Mouse (Mus musculus): Measurements from ENCODE around the gene Abi3bp. TPM values are rescaled to one million over a fixed set of nuclear protein-coding genes. Genes with fewer than 3 reads are reported as not detected.
A peak's percentile ranks its signal among the peaks of the same experiment; 100 is the strongest.

Gene Abi3bp
- polyA plus RNA-seq (2016; fragmentation: Nextera tagmentation; extraction: Ambion mirVana) = 0.52 and 0.80 TPM in 2 replicates

DNA sequence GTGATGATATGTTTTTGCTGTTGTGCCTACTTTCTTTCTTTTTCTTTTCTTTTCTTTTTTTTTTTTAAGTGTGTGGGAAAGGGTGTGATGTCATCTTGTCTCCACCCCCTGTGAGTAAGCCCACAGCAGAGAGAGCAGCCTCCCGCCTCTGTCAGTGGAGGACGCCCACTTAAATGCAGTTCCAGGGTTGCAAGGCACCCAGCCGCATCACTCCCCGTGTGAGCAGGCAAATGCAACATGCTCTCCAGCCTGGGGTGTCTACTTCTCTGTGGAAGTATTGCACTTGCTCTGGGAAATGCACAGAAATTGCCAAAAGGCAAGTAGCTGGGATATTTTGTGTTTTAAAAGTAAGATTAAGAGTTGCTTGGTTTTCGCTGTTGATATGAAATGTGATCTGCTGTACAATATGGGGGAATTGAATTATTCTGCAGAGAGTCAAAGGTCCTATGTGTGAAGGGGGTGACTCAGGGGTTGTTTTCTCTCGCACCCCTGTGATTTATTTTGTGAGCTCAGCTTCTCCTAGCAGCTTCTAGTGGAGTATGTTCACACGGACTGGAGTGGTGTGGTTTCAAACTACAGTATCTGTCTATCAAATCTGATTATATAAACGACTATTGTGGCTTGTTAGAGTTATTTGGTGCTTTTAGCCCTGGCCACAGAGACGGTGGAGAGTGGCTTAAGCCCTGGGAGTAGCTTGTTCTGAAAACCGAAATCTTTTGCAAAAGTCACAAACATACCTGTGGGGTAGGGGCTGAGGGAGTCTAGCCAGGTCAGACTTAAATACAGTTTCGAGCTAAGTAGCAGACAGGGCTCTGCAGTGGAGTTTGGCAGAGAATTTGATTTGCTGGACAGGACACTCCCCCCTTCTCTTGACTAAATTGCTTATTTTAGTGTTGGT is at the start of gene Abi3bp:
Gene Abi3bp (plus strand): TSS at position 202 of the 898 bp plus-strand sequence.
- H3K9ac ChIP-seq (replicated peaks) = no peak within 1 kb of the TSS
- WGBS = 70% methylated on average over 11 of the region's 11 CpGs
- no peaks in the 10 kb centered on the region for H3K4me1 ChIP-seq
- no peak within 1 kb of the TSS for H3K4me2 ChIP-seq (replicated peaks)
- H3K9me3 ChIP-seq = no peaks in the 10 kb centered on the region
- H3K36me3 ChIP-seq = no peaks in the 10 kb centered on the region
- H3K4me3 ChIP-seq = no peak within 1 kb of the TSS
- no peak for ATAC-seq (ENCODE audit: low FRiP score, low read depth)
- H3K27ac ChIP-seq (replicated peaks) = no peak within 1 kb of the TSS
- H3K27me3 ChIP-seq = no peaks in the 10 kb centered on the region

DNA sequence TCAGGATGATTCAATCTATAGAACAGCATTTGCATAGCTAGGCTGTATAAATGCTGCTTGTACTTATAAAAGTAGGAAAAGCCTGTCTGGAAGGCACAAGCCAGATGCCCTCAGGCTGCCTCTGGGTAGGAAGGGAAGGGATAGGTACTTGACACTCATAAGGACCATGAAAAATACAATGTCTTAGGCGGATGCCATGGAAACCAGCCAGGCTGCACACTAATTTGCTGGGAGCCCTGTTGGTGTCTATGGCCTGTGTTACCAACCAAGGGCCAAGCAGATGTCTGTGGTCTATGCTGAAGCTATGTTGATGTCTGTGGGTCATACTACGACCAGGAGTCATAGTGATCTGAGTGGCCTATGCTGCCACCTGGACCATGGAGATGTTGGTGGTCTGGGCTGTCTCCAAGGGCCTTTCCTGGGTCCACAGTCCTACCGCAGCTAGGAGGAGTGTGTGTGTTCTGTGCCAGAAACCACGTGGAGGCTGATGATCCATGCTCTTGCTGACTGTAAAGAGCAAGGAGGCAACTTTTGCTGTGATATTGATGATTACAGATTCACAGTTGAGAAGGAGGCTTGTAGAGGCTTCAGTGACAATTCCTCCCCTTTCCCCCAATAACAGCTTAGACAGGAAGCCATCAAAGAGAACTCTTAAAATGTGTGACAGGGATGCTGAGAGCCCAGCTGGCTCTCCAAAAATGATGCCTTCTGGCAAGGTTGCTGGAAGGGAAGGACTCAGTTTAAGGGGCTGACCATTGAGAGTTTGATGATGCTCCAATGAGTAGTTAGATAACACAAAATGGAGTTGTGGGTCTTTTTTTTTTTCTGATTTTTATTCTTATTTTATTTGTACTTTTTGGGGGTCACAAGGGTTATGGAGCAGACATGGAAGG is 42.1 kb upstream of the Abi3bp start:
- no peak overlapping the region for H3K4me3 ChIP-seq
- H3K36me3 ChIP-seq = no peaks in the 10 kb centered on the region
- WGBS = 78% methylated on average over 4 of the region's 4 CpGs
- no peaks in the 10 kb centered on the region for H3K9me3 ChIP-seq
- H3K4me2 ChIP-seq (replicated peaks) = no peak overlapping the region
- no peaks in the 10 kb centered on the region for H3K27me3 ChIP-seq
- H3K9ac ChIP-seq (replicated peaks) = no peak overlapping the region
- no peaks in the 10 kb centered on the region for H3K4me1 ChIP-seq
- ATAC-seq (ENCODE audit: low FRiP score, low read depth) = peak; percentile 27; the same call in 1 of the 2 replicates
- H3K27ac ChIP-seq (replicated peaks) = no peak overlapping the region

DNA sequence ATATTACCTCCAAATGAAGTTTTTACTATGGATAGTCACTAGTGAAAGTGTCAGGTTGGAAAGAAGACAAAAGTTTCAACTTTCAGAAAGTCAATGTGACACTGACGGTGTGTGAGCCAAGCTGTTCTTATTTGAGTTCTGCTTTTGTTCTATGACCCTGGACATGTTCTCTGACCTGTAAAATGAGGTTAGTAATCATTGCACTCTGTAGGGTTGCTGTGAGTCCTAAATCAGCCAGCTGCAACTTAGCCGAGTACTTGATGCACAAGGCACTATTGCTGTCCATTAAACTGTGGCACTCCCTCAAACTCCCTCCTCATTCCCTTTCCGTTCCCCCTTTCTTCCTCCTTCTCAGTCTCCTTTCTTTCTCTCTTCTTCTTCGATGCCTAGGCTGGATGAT is 37.4 kb upstream of the Abi3bp start:
- 68% methylated on average over 4 of the region's 4 CpGs for WGBS
- Histone ChIP-seq H3K4me1 (no peaks in the 10 kb centered on the region), H3K4me3 (no peak overlapping the region), H3K27ac (replicated peaks) (no peak overlapping the region), H3K9ac (replicated peaks) (no peak overlapping the region), H3K27me3 (no peaks in the 10 kb centered on the region), H3K36me3 (no peaks in the 10 kb centered on the region), H3K9me3 (no peaks in the 10 kb centered on the region), H3K4me2 (replicated peaks) (no peak overlapping the region)
- ATAC-seq (ENCODE audit: low FRiP score, low read depth) = no peak

DNA sequence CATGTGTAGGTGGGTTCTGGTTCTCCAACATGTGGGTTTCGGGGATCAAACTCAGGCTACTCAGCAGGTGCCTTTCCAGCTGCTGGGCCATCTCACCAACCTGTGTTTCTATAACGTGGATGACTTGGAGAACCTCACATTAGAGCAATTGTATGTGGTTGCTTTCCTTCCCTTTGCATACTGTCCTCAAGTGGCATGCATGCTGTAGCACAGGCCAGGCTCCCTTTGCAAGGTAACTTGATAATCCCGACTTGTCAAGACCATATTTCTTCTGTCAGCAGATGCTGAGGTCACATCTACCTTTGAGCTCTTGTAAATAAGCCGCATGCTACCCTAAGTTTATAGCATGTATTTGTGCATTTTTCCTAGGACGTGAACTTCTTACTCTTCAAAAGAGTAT is 36.6 kb upstream of the Abi3bp start:
- H3K27ac ChIP-seq (replicated peaks) = no peak overlapping the region
- no peaks in the 10 kb centered on the region for H3K4me1 ChIP-seq
- no peaks in the 10 kb centered on the region for H3K9me3 ChIP-seq
- no peaks in the 10 kb centered on the region for H3K36me3 ChIP-seq
- no peak overlapping the region for H3K4me2 ChIP-seq (replicated peaks)
- H3K9ac ChIP-seq (replicated peaks) = no peak overlapping the region
- no peaks in the 10 kb centered on the region for H3K27me3 ChIP-seq
- H3K4me3 ChIP-seq = no peak overlapping the region
- 90% methylated on average over 5 of the region's 5 CpGs for WGBS
- ATAC-seq (ENCODE audit: low FRiP score, low read depth) = no peak

DNA sequence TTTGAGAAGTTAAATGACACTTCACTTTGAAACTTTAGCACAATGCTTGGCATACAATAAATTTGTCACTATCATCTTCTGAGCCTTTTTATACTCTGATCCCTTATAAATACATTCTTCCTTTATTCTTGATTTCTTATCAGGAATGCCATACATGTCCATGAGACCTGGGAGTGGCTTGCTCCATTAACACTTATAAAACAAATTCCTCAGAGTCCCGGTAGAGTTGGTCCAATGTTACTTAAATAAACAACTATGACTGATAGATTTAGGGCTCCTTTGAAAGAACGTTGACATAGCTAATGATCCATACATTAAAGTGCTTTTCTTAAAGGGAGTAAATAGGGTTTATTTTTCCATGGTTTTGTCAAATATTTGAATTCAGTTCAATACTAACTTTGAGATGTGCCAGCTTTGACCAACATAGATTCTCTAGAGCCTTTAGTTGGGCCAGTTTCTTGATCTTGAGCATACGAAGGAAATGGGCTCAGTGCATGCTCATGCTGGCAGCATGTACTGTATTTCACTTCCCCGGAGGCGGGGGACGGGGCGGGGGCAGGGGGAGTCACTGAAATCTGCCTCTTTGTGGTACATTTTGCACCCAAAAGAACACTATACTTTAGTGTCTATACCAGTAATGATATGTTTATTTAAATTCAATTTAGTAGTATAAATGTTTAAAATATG is 35.9 kb upstream of the Abi3bp start:
- Histone ChIP-seq H3K27ac (replicated peaks) (no peak overlapping the region), H3K4me2 (replicated peaks) (no peak overlapping the region), H3K27me3 (no peaks in the 10 kb centered on the region), H3K4me3 (no peak overlapping the region), H3K4me1 (no peaks in the 10 kb centered on the region), H3K36me3 (no peaks in the 10 kb centered on the region), H3K9me3 (no peaks in the 10 kb centered on the region), H3K9ac (replicated peaks) (no peak overlapping the region)
- ATAC-seq (ENCODE audit: low FRiP score, low read depth) = no peak
- 87% methylated on average over 7 of the region's 7 CpGs for WGBS

DNA sequence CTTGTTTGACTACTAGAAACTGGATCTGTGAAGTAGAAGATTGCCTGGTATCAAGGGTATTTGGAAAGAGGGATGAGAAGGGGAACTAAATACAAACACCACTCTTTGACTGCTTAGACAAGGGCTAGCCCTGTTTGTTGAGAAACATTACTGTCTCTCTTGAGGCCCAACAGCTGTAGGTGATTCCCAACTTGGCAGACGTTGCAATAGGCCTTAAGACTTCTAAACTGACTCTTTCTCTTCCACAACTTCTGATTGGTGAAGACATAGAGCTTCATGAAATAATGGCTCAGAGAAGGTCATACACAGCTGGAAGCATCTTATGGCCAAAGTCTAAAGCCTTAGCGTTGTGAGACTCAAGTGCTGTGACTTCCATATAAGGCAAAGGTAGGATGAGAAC is 26.2 kb upstream of the Abi3bp start:
- no peaks in the 10 kb centered on the region for H3K27me3 ChIP-seq
- 0 out of 2 replicates have a peak, but pooled peaks cover 2% of the 10 kb centered on the region for H3K9me3 ChIP-seq
- ATAC-seq (ENCODE audit: low FRiP score, low read depth) = no peak
- no peak overlapping the region for H3K4me3 ChIP-seq
- no peak overlapping the region for H3K27ac ChIP-seq (replicated peaks)
- 83% methylated on average over 2 of the region's 2 CpGs for whole genome bisulfite sequencing
- H3K9ac ChIP-seq (replicated peaks) = no peak overlapping the region
- no peak overlapping the region for H3K4me2 ChIP-seq (replicated peaks)
- H3K4me1 ChIP-seq = no peaks in the 10 kb centered on the region
- no peaks in the 10 kb centered on the region for H3K36me3 ChIP-seq

DNA sequence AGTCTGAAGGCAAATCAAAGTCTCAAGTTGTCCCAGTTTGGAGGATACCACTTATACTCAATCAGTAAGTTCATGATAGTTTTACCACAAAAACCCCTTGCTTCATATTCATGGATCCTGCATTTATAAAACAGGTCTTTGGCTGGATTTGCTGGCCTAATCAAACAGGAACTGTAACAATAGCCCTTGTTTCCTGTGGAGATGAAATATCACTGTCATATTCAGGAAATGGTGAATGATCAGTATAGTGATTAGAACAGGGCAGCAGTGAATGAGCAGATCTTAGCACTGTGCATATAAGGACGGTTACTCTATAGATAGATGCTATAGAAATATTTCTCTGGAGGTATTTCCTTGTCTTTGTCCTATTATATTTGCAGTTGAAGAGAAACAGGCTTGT is 25.8 kb upstream of the Abi3bp start:
- 0 out of 2 replicates have a peak, but pooled peaks cover 2% of the 10 kb centered on the region for H3K9me3 ChIP-seq
- no peaks in the 10 kb centered on the region for H3K36me3 ChIP-seq
- H3K4me3 ChIP-seq = no peak overlapping the region
- H3K27ac ChIP-seq (replicated peaks) = no peak overlapping the region
- H3K4me2 ChIP-seq (replicated peaks) = no peak overlapping the region
- no peaks in the 10 kb centered on the region for H3K27me3 ChIP-seq
- H3K9ac ChIP-seq (replicated peaks) = no peak overlapping the region
- WGBS = 90% methylated on average over 1 of the region's 1 CpGs
- no peak for ATAC-seq (ENCODE audit: low FRiP score, low read depth)
- H3K4me1 ChIP-seq = no peaks in the 10 kb centered on the region

DNA sequence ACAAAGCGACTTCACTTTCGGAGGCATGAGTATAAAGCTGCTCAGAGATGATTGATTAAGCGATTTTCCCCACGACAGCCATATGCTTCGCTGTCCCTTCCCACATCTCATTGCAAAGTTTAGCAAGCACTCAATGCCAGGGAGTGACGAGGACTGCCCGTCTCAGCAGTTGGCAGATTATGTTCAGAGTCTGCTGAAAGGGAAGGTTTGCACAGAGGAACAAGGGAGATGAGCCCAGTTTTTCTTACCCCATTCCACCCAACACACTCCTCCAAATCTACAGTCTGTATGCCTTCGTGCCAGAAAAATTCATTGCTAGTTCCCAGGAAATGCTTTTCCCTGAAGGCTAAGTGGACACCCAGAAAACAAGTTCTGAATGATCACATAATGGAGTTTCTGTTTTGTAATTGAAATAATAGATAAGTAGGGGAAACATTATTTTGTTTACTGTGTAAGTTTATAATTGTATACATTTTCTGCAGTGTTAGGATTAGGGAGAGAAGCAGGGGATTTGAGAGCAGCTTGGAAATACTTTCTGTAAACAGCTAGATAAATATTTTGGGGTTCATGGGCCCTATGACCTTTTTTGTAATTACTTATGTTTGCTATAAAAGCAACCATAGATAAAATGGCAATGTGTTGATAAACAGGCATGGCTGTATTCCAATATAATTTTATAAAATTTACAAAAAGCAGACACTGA is 19.5 kb upstream of the Abi3bp start:
- Histone ChIP-seq H3K9ac (replicated peaks) (no peak overlapping the region), H3K9me3 (no peaks in the 10 kb centered on the region), H3K27ac (replicated peaks) (no peak overlapping the region), H3K4me3 (no peak overlapping the region), H3K4me1 (no peaks in the 10 kb centered on the region), H3K36me3 (no peaks in the 10 kb centered on the region), H3K4me2 (replicated peaks) (no peak overlapping the region), H3K27me3 (no peaks in the 10 kb centered on the region)
- no peak for ATAC-seq (ENCODE audit: low FRiP score, low read depth)
- 77% methylated on average over 8 of the region's 8 CpGs for WGBS

DNA sequence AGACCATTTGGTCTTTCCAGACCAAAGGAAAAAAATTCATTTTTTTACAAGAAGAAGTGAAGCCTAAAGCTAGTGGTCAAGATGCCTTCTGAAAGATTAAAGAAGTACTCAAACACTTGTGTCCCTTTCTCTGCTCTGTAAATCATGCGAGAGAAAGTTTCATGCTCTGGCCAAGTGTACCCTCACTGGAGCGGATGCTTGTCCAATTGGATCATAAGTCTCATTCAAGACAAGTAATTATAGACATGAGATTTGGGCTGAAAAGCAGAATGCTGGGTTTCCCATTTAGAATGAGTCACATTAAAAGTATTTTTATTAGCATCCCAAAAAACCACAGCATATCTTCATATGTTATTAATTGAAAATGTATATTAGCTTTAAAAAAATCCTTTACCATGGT is 4.5 kb upstream of the Abi3bp start:
- WGBS = 94% methylated on average over 2 of the region's 2 CpGs
- Histone ChIP-seq H3K4me3 (no peak overlapping the region), H3K4me2 (replicated peaks) (no peak overlapping the region), H3K4me1 (no peaks in the 10 kb centered on the region), H3K36me3 (no peaks in the 10 kb centered on the region), H3K9ac (replicated peaks) (no peak overlapping the region), H3K27ac (replicated peaks) (no peak overlapping the region), H3K27me3 (no peaks in the 10 kb centered on the region), H3K9me3 (no peaks in the 10 kb centered on the region)
- ATAC-seq (ENCODE audit: low FRiP score, low read depth) = no peak

DNA sequence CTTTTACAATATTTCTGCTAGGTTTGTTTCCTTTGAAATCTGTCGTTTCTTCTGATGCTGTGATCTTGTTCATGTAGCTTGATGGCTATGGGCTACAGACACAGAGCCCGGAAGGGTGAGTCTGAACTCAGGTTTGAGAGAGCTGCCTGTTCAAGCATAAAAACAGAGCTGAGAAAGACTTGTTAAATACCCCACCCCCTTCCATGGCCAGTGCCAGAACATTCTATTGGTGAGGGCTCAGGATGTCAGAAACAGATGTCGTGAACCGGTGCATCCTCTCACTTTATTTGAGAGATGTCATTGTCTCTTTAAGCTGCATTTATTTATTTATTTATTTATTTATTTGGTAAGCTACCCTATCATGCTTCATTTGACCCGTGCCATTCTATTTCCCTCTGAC is 2.0 kb upstream of the Abi3bp start:
- no peak overlapping the region for H3K9ac ChIP-seq (replicated peaks)
- no peaks in the 10 kb centered on the region for H3K9me3 ChIP-seq
- no peak overlapping the region for H3K27ac ChIP-seq (replicated peaks)
- 79% methylated on average over 5 of the region's 5 CpGs for WGBS
- no peaks in the 10 kb centered on the region for H3K27me3 ChIP-seq
- no peak overlapping the region for H3K4me2 ChIP-seq (replicated peaks)
- H3K4me3 ChIP-seq = no peak overlapping the region
- no peaks in the 10 kb centered on the region for H3K4me1 ChIP-seq
- ATAC-seq (ENCODE audit: low FRiP score, low read depth) = no peak
- H3K36me3 ChIP-seq = no peaks in the 10 kb centered on the region

DNA sequence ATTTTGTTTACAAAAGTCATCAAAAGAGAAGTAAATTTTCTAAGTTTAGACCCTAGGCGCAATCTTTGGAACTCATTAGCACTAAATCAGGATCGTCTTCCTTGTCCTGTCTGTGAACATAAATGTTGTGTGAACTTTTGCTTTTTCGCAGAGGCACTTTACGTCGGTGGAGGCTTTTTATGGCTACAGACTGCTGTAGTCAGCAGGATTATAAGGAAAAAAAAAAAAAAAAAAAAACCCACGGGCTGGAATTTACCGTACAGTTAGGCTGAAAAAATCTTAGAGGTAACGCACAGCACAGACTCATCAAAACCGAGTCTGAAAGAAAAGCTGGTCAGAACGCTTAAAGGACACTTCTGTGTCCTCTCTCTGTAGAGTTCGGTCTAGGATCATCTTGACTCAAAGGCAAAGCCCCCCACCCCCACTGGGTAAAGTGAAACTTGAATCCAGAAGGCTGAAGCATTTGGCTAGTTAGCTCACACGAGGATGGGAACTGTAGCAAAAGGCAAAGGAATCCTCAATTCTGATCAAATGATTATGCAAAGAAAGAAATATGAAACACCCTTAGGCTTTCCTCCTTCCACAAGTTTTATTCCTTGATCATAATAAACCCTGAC is 1.0 kb downstream of the Abi3bp start:
- WGBS = 60% methylated on average over 12 of the region's 12 CpGs
- no peaks in the 10 kb centered on the region for H3K27me3 ChIP-seq
- H3K36me3 ChIP-seq = no peaks in the 10 kb centered on the region
- no peaks in the 10 kb centered on the region for H3K4me1 ChIP-seq
- no peak overlapping the region for H3K9ac ChIP-seq (replicated peaks)
- H3K4me2 ChIP-seq (replicated peaks) = no peak overlapping the region
- ATAC-seq (ENCODE audit: low FRiP score, low read depth) = no peak
- H3K9me3 ChIP-seq = no peaks in the 10 kb centered on the region
- no peak overlapping the region for H3K4me3 ChIP-seq
- H3K27ac ChIP-seq (replicated peaks) = no peak overlapping the region

Measured in midbrain, embryonic 12.5 days (tissue).